Mouse (Mus musculus) MEL (cell line): ENCODE results near the gene Ppp1r12a. TPM values are rescaled to one million over a fixed set of nuclear protein-coding genes. Genes with fewer than 3 reads are reported as not detected.

ENCODE experiments used
- DNase-seq: peaks from one replicate; pipeline ENCODE4 v3.0.0; 2011; ENCODE audit warnings: low read depth, low spot score
- H3K27ac ChIP-seq: 2 replicates; pipeline ENCODE4 v1.5.1; 2012; ENCODE audit warnings: low read depth, mild to moderate bottlenecking, control low read depth, low read length, moderate library complexity; ENCODE audit not compliant: control insufficient read depth
- H3K27me3 ChIP-seq, 2 experiments: fragments of 150-350 bp in 1 of 2; sonication (generic) in 1 of 2; 2 replicates each; pipeline ENCODE4 v1.6.1; 2012; ENCODE audit warnings: low read length in 2 of 2, mild to moderate bottlenecking in 2 of 2, improper control_type of control experiment in 1 of 2, moderate library complexity in 1 of 2; ENCODE audit not compliant: insufficient read depth in 2 of 2, control insufficient read depth in 1 of 2
- H3K36me3 ChIP-seq, 2 experiments: 2 replicates each; pipeline ENCODE4 v1.6.1; 2012 to 2014; ENCODE audit warnings: low read length in 2 of 2, improper control_type of control experiment in 1 of 2, inconsistent platforms in 1 of 2, mild to moderate bottlenecking in 1 of 2; ENCODE audit not compliant: insufficient read depth in 2 of 2, control insufficient read depth in 1 of 2
- H3K4me1 ChIP-seq, 2 experiments: fragments of 150-350 bp in 1 of 2; sonication (generic) in 1 of 2; 2 replicates each; pipeline ENCODE4 v1.6.1; 2012; ENCODE audit warnings: low read length in 2 of 2, improper control_type of control experiment in 1 of 2, mild to moderate bottlenecking in 1 of 2; ENCODE audit not compliant: insufficient read depth in 2 of 2, control insufficient read depth in 1 of 2
- H3K4me3 ChIP-seq, 2 experiments: fragments of 150-350 bp in 1 of 2; sonication (generic) in 1 of 2; 2 replicates each; pipeline ENCODE4 v1.5.1; 2012; ENCODE audit warnings: low read depth in 2 of 2, low read length in 2 of 2, mild to moderate bottlenecking in 2 of 2, moderate library complexity in 2 of 2, control low read depth in 1 of 2, improper control_type of control experiment in 1 of 2; ENCODE audit not compliant: control insufficient read depth in 1 of 2, insufficient read depth in 1 of 2
- H3K79me2 ChIP-seq: 2 replicates; pipeline ENCODE4 v1.6.1; 2012; ENCODE audit warnings: mild to moderate bottlenecking, low read length, moderate library complexity; ENCODE audit not compliant: control insufficient read depth, poor library complexity, insufficient read depth
- H3K9ac ChIP-seq: 2 replicates; pipeline ENCODE4 v1.6.1; 2012; ENCODE audit warnings: low read depth, mild to moderate bottlenecking, control low read depth, low read length, moderate library complexity; ENCODE audit not compliant: control insufficient read depth, poor library complexity, severe bottlenecking
- H3K9me3 ChIP-seq: fragments of 150-350 bp; sonication (generic); replicated peaks from 2 replicates; pipeline ENCODE4 v1.6.1; 2012; ENCODE audit warnings: mild to moderate bottlenecking, low read length, improper control_type of control experiment, moderate library complexity; ENCODE audit not compliant: insufficient read depth
- BHLHE40 ChIP-seq: IDR thresholded peaks from 2 replicates; pipeline ENCODE4 v1.6.1; 2012; ENCODE audit warnings: low read depth, mild to moderate bottlenecking, inconsistent platforms, low read length, improper control_type of control experiment, borderline replicate concordance
- CHD1 ChIP-seq: IDR thresholded peaks from 2 replicates; pipeline ENCODE4 v1.6.1; 2012; ENCODE audit warnings: low read depth, mild to moderate bottlenecking, inconsistent platforms, low read length, improper control_type of control experiment
- CTCF ChIP-seq, 3 experiments: IDR thresholded peaks in 2 of 3; conservative IDR thresholded peaks in 1 of 3; 2 replicates each; pipeline ENCODE4 v1.5.1; 2011 to 2012; ENCODE audit warnings: low read length in 3 of 3, low read depth in 2 of 3, mild to moderate bottlenecking in 2 of 3, improper control_type of control experiment in 1 of 3, inconsistent platforms in 1 of 3, mixed read lengths in 1 of 3, moderate library complexity in 1 of 3; ENCODE audit not compliant: control insufficient read depth in 1 of 3, insufficient read depth in 1 of 3, poor library complexity in 1 of 3, severe bottlenecking in 1 of 3
- E2F4 ChIP-seq: IDR thresholded peaks from 2 replicates; pipeline ENCODE4 v1.6.1; 2011; ENCODE audit warnings: low read depth, low read length, improper control_type of control experiment, borderline replicate concordance
- ELF1 ChIP-seq: IDR thresholded peaks from 2 replicates; pipeline ENCODE4 v1.6.1; 2014; ENCODE audit warnings: low read depth, mild to moderate bottlenecking, inconsistent platforms, low read length, improper control_type of control experiment, moderate library complexity
- EP300 ChIP-seq, 2 experiments: IDR thresholded peaks; 2 replicates each; pipeline ENCODE4 v1.6.1; 2011; ENCODE audit warnings: improper control_type of control experiment in 2 of 2, low read length in 2 of 2, low read depth in 1 of 2, mild to moderate bottlenecking in 1 of 2
- GATA1 ChIP-seq: IDR thresholded peaks from 2 replicates; pipeline ENCODE4 v1.6.1; 2011; ENCODE audit warnings: low read depth, low read length, improper control_type of control experiment
- HCFC1 ChIP-seq: IDR thresholded peaks from 2 replicates; pipeline ENCODE4 v1.6.1; 2012; ENCODE audit warnings: low read depth, mild to moderate bottlenecking, inconsistent platforms, low read length, improper control_type of control experiment, moderate library complexity
- MAFK ChIP-seq: IDR thresholded peaks from 2 replicates; pipeline ENCODE4 v1.6.1; 2011; ENCODE audit warnings: low read depth, mild to moderate bottlenecking, low read length, improper control_type of control experiment, borderline replicate concordance
- MAZ ChIP-seq: IDR thresholded peaks from 2 replicates; pipeline ENCODE4 v1.6.1; 2012; ENCODE audit warnings: low read depth, mild to moderate bottlenecking, inconsistent platforms, low read length, improper control_type of control experiment
- MEF2A ChIP-seq: IDR thresholded peaks from 2 replicates; pipeline ENCODE4 v1.6.1; 2014; ENCODE audit warnings: low read depth, mild to moderate bottlenecking, inconsistent platforms, low read length, improper control_type of control experiment; ENCODE audit not compliant: poor library complexity, insufficient replicate concordance, severe bottlenecking; ENCODE audit errors: extremely low read depth
- MYB ChIP-seq: IDR thresholded peaks from 2 replicates; pipeline ENCODE4 v1.6.1; 2011; ENCODE audit warnings: mild to moderate bottlenecking, low read depth, low read length, improper control_type of control experiment
- MYC ChIP-seq: IDR thresholded peaks from 2 replicates; pipeline ENCODE4 v1.6.1; 2011; ENCODE audit warnings: low read depth, mild to moderate bottlenecking, low read length, improper control_type of control experiment, moderate library complexity
- POLR2A ChIP-seq, 2 experiments: IDR thresholded peaks; 2 replicates each; pipeline ENCODE4 v1.6.1; 2011 to 2012; ENCODE audit warnings: low read length in 2 of 2, mild to moderate bottlenecking in 2 of 2, control low read depth in 1 of 2, improper control_type of control experiment in 1 of 2, low read depth in 1 of 2, moderate library complexity in 1 of 2; ENCODE audit not compliant: control insufficient read depth in 1 of 2, insufficient read depth in 1 of 2, poor library complexity in 1 of 2
- SIN3A ChIP-seq: IDR thresholded peaks from 2 replicates; pipeline ENCODE4 v1.6.1; 2012; ENCODE audit warnings: low read length, improper control_type of control experiment, inconsistent platforms
- USF2 ChIP-seq, 2 experiments: IDR thresholded peaks; 2 replicates each; pipeline ENCODE4 v1.6.1; 2011 to 2012; ENCODE audit warnings: improper control_type of control experiment in 2 of 2, low read length in 2 of 2, borderline replicate concordance in 1 of 2, inconsistent platforms in 1 of 2, low read depth in 1 of 2, mild to moderate bottlenecking in 1 of 2; ENCODE audit not compliant: insufficient read depth in 1 of 2
- ZKSCAN1 ChIP-seq: IDR thresholded peaks from 2 replicates; pipeline ENCODE4 v1.6.1; 2012; ENCODE audit warnings: low read depth, mild to moderate bottlenecking, inconsistent platforms, low read length, improper control_type of control experiment, moderate library complexity
- ZMIZ1 ChIP-seq: IDR thresholded peaks from 2 replicates; pipeline ENCODE4 v1.6.1; 2012; ENCODE audit warnings: low read depth, mild to moderate bottlenecking, inconsistent platforms, low read length, improper control_type of control experiment, moderate library complexity
- ZNF384 ChIP-seq: IDR thresholded peaks from 2 replicates; pipeline ENCODE4 v1.6.1; 2012; ENCODE audit warnings: low read depth, mild to moderate bottlenecking, inconsistent platforms, low read length, improper control_type of control experiment
- polyA plus RNA-seq, 2 experiments: library from polyadenylated mRNA; stranded (reverse) in 1 of 2; unstranded in 1 of 2; fragments of >175 nt in 1 of 2; fragments of >200 nt in 1 of 2; gene quantifications; 2 replicates each; pipeline versions ENCODE4 v1.2.1 to v1.2.4; 2012; ENCODE audit warnings: low replicate concordance in 2 of 2, low read depth in 1 of 2; ENCODE audit not compliant: insufficient read length in 2 of 2, insufficient read depth in 1 of 2, missing spikeins in 1 of 2
- total RNA-seq: library from RNA; depleted of rRNA; stranded (reverse); fragments of 300-350 nt; gene quantifications from 2 replicates; pipeline ENCODE4 v1.2.3, GENCODE M21; 2012

The Ppp1r12a gene
- total and polyA plus RNA-seq, 3 experiments, result 46.5 to 86.6 (median 59.1) TPM

DNA sequence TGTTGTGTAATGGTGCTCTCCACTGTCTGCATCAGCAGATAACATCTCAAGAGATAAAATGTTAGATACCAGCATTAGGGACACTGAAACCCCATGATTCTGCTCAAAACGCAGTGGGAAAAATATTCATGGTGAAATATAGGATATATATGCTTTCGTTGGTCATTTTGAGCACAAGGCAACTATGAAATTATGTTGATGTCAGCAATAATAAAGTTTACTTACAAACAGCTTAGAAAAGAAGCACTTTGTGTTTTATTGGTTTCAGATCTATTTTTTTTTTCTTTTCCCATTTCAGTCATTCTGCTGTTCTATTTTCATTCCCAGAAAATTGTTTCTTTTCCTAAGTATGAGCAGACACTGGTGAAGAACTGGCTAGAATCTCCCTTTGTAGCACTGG, 34.1 kb downstream of the Ppp1r12a start:
- peaks cover 32% of the 10 kb centered on the region for H3K79me2 ChIP-seq
- no peak overlapping the region for H3K9ac ChIP-seq
- TF ChIP-seq E2F4 (no peak), MAFK (peak; percentile 68; the same call in 1 of the 2 replicates)
- H3K4me1 ChIP-seq, result peaks cover 4 to 5% of the 10 kb centered on the region in 2 experiments
- DNase-seq, result no peak
- peaks cover 4 to 6% of the 10 kb centered on the region in 2 experiments; a peak in 3 of 4 replicates for H3K36me3 ChIP-seq
- no peak overlapping the region for H3K27ac ChIP-seq
- no peak overlapping the region for H3K4me3 ChIP-seq
- H3K9me3 ChIP-seq, result no peaks in the 10 kb centered on the region
- H3K27me3 ChIP-seq, result no peaks in the 10 kb centered on the region

DNA sequence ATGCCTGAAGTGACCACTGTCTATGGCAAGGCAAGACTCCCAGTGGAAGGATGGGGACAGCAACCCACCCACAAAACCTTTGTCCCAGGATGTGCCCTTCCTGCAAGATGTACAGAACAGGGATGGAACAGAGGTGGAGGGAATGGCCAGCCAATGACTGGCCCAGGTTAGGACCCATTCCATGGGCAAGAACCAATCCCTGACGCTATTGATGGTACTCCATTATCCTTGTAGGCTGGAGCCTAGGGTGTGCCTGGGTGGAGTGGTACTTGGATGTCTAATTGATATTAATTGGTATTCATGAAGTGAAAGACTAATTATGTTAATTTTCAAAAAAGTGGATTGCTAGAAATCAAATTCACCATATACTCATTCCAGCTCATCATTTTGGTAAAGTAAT, 35.5 kb downstream of the Ppp1r12a start:
- Histone ChIP-seq H3K9me3 (no peaks in the 10 kb centered on the region), H3K4me3 (no peak overlapping the region), H3K79me2 (peaks cover 30% of the 10 kb centered on the region), H3K9ac (no peak overlapping the region), H3K27me3 (no peaks in the 10 kb centered on the region), H3K36me3 (peaks cover 4 to 6% of the 10 kb centered on the region in 2 experiments; a peak in 3 of 4 replicates), H3K4me1 (peaks cover 2 to 3% of the 10 kb centered on the region in 2 experiments; a peak in 2 of 4 replicates), H3K27ac (no peak overlapping the region)
- no peak for DNase-seq
- TF ChIP-seq EP300 (IDR thresholded peaks at IDR 0.05; ENCODE audit: low read depth in 1 of 2, low read length in 2 of 2) (no peak), MYC (no peak), SIN3A (no peak)

DNA sequence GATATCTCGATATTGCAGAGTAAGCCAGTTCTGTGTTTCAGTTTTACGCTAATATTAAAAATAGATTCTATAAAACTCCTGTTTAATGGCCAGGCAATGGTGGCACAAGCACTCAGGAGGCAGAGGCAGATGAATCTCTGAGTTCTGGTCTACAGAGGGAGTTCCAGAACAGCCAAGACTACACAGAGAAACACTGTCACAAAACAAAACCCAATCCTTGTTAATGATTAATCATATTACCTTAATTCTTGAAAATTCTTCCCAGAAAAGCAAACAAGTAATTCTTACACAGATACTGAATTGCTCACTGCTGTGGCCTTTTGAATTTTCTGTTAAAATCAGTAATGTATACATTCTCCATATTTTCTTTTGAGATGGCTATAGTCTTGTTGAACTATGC, 37.0 kb downstream of the Ppp1r12a start:
- DNase-seq, result no peak

DNA sequence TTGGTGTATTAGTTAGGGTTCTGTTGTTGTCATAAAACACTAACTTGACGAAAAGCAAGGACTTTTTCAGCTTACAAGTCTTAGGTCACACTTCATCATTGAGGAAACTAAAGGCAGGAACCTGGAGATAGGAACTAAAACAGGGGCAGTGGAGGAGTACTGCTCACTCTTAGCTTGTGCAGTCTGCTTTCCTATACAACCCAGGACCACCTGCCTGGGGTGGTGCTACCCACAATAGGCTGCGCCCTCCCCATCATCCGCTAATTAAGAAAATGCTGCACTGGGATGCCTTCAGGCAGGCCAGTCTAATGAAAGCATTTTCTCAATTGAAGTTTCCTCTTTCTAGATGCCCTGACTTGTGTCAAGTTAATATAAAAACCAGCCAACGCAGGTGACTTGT, 40.1 kb downstream of the Ppp1r12a start:
- Histone ChIP-seq H3K27ac (no peak overlapping the region), H3K79me2 (peaks cover 14% of the 10 kb centered on the region), H3K27me3 (no peaks in the 10 kb centered on the region), H3K4me3 (no peak overlapping the region), H3K9me3 (no peaks in the 10 kb centered on the region), H3K4me1 (peaks cover 2 to 3% of the 10 kb centered on the region in 2 experiments; a peak in 2 of 4 replicates), H3K9ac (no peak overlapping the region), H3K36me3 (peaks cover 4 to 9% of the 10 kb centered on the region in 2 experiments; a peak in 3 of 4 replicates)
- DNase-seq, result no peak
- TF ChIP-seq ZNF384 (no peak), MEF2A (no peak), SIN3A (no peak), CTCF (IDR thresholded peaks at IDR 0.05 in 2 of 3, conservative IDR thresholded peaks at IDR 0.05 in 1 of 3; ENCODE audit: control insufficient read depth in 1 of 3, insufficient read depth in 1 of 3, low read depth in 2 of 3, low read length in 3 of 3, poor library complexity in 1 of 3, severe bottlenecking in 1 of 3) (no peak), ZKSCAN1 (no peak), MYB (no peak), USF2 (IDR thresholded peaks at IDR 0.05; ENCODE audit: borderline replicate concordance in 1 of 2, insufficient read depth in 1 of 2, low read depth in 1 of 2, low read length in 2 of 2) (no peak), ELF1 (no peak), GATA1 (no peak), E2F4 (no peak), ZMIZ1 (no peak), HCFC1 (no peak), MAFK (no peak), BHLHE40 (no peak), CHD1 (no peak)

More for the DNA sequence above, 37.0 kb downstream of the Ppp1r12a start:
- Histone ChIP-seq H3K9me3 (no peaks in the 10 kb centered on the region), H3K27me3 (no peaks in the 10 kb centered on the region), H3K36me3 (peaks cover 4 to 6% of the 10 kb centered on the region in 2 experiments; a peak in 3 of 4 replicates), H3K4me3 (no peak overlapping the region), H3K27ac (no peak overlapping the region), H3K79me2 (peaks cover 29% of the 10 kb centered on the region), H3K9ac (no peak overlapping the region), H3K4me1 (peaks cover 2 to 3% of the 10 kb centered on the region in 2 experiments; a peak in 2 of 4 replicates)
- TF ChIP-seq E2F4 (no peak), POLR2A (IDR thresholded peaks at IDR 0.05; ENCODE audit: control insufficient read depth in 1 of 2, insufficient read depth in 1 of 2, low read depth in 1 of 2, low read length in 2 of 2, poor library complexity in 1 of 2) (no peak), MAZ (no peak)
